Mouse (Mus musculus): Measurements from ENCODE around the gene Crb3. TPM values are rescaled to one million over a fixed set of nuclear protein-coding genes. Genes with fewer than 3 reads are reported as not detected.
A peak's percentile ranks its signal among the peaks of the same experiment; 100 is the strongest.

Gene Crb3
- total and polyA plus RNA-seq, 2 experiments from 2014 or later: 3.5 to 4.0 TPM

DNA sequence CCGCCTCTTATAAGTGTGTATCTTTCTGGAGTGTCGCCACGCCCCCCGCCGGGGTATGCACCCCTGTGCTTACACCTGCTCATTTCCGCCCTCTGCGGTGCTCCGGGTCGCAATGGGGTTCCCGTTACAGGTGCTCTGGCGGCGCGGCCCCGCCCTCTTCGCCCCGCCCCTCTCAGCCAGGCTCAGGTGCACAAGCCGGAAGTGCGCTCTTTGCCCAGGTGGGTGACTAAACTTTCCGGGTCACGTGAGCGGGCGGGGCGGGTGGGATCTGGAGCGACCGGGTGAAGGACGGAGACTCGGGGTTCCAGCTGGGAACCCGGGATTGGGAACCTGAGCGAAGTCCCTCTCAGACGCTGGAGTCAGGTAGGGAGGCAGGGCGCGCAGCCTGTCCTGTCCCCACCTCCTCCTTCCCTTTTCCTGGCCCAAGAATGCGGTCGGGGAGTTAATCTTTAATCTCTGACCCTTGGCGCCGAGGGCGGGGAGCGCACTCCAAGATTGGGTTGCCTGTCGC lies 3.2 kb downstream of the Crb3 start:
- H3K9ac ChIP-seq: no peak overlapping the region
- peaks cover 3% of the 10 kb centered on the region; the same call in 1 of the 2 replicates for H3K36me3 ChIP-seq (ENCODE audit: insufficient read depth)
- DNase-seq: no peak
- TF ChIP-seq CTCF (IDR thresholded peaks at IDR 0.05; ENCODE audit: low read depth): no peak
- peaks cover 22% of the 10 kb centered on the region for H3K27me3 ChIP-seq (ENCODE audit: insufficient read depth, low read length)
- H3K4me3 ChIP-seq (ENCODE audit: low read depth, low read length): peak overlapping the region; percentile 30
- H3K9me3 ChIP-seq (ENCODE audit: low read length): no peaks in the 10 kb centered on the region
- under 1% methylated on average over 39 of the region's 39 CpGs for WGBS
- ATAC-seq: no peak
- H3K4me2 ChIP-seq (ENCODE audit: low read depth): peak overlapping the region; percentile 45
- H3K27ac ChIP-seq (ENCODE audit: low read depth, low read length): no peak overlapping the region
- peaks cover 9% of the 10 kb centered on the region for H3K4me1 ChIP-seq (ENCODE audit: insufficient read depth)

DNA sequence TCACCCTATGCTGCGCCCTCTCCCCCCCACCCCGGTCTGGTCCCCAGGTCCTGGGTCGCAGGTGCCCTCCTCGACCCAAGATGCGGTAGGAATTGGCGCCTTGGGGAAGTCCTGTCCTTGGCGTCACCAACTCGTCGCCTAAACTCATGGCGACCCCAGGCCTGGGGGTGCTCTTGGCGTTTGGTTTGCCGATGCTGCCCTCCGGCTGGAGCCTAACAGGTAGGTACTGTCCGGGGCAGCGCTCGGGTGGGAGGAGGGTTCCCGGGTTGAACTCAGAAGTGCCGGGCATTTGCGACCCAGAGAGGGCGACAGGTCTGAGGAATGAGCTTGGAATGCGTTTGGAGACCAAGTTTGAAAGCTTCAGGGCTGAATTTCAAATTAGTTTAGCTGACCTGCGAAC lies 3.6 kb downstream of the Crb3 start:
- no peaks in the 10 kb centered on the region for H3K36me3 ChIP-seq (ENCODE audit: insufficient read depth)
- H3K27me3 ChIP-seq (ENCODE audit: insufficient read depth, low read length): peaks cover 22% of the 10 kb centered on the region
- no peaks in the 10 kb centered on the region for H3K9me3 ChIP-seq (ENCODE audit: low read length)
- no peak for TF ChIP-seq CTCF (IDR thresholded peaks at IDR 0.05; ENCODE audit: low read depth)
- WGBS: 4% methylated on average over 22 of the region's 22 CpGs
- H3K9ac ChIP-seq: no peak overlapping the region
- H3K4me2 ChIP-seq (ENCODE audit: low read depth): peak overlapping the region; percentile 45
- peak overlapping the region; percentile 30 for H3K4me3 ChIP-seq (ENCODE audit: low read depth, low read length)
- H3K27ac ChIP-seq (ENCODE audit: low read depth, low read length): no peak overlapping the region
- DNase-seq (no peak), ATAC-seq (no peak)
- H3K4me1 ChIP-seq (ENCODE audit: insufficient read depth): peaks cover 9% of the 10 kb centered on the region

DNA sequence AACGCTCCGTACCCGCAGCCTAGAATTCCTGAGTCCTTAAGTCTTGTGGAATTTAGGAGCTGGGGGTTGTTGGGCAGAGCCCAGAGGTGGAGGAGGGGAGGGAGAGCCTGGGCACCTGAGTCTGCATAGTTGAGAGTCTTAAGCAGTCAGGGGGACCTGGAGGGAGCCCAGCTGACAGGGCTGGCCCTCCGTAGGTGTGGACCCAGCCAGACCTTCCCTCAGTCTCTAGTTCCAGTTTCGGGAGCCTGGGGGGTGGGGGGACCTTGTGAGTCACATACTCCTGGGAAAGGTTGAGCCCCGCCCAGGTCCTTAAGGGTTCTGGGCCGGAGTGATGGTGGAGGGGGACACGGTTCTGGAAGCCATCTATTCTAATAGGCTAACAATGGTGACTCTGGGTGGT lies 4.1 kb downstream of the Crb3 start:
- H3K4me3 ChIP-seq (ENCODE audit: low read depth, low read length): no peak overlapping the region
- peaks cover 8% of the 10 kb centered on the region for H3K4me1 ChIP-seq (ENCODE audit: insufficient read depth)
- H3K4me2 ChIP-seq (ENCODE audit: low read depth): no peak overlapping the region
- H3K27ac ChIP-seq (ENCODE audit: low read depth, low read length): no peak overlapping the region
- no peaks in the 10 kb centered on the region for H3K36me3 ChIP-seq (ENCODE audit: insufficient read depth)
- H3K9ac ChIP-seq: no peak overlapping the region
- DNase-seq: no peak
- no peaks in the 10 kb centered on the region for H3K9me3 ChIP-seq (ENCODE audit: low read length)
- 11% methylated on average over 8 of the region's 8 CpGs for WGBS
- TF ChIP-seq CTCF (IDR thresholded peaks at IDR 0.05; ENCODE audit: low read depth): no peak
- ATAC-seq: no peak
- H3K27me3 ChIP-seq (ENCODE audit: insufficient read depth, low read length): peaks cover 22% of the 10 kb centered on the region

DNA sequence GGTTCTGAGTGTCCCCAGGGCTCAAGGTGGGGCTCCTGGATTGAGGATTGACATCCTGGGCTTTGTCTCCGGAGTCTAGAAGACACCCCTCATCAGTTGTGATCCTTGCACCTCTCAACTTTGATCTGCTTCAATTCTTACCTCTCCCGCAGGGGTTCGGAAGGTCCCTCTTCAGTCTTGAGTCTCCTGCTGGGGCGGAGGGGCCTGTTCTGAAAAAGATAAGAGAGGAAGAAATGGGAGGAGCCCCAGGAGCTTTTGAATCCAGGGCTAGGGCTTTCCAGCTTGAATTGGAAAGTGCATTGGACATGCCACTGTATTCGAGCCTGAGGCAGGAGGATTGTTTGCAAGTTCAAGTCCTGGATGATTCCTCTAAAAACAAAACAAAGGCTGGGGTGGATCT lies 8.0 kb downstream of the Crb3 start:
- H3K36me3 ChIP-seq (ENCODE audit: insufficient read depth): no peaks in the 10 kb centered on the region
- no peak overlapping the region for H3K27ac ChIP-seq (ENCODE audit: low read depth, low read length)
- H3K9me3 ChIP-seq (ENCODE audit: low read length): no peaks in the 10 kb centered on the region
- H3K4me2 ChIP-seq (ENCODE audit: low read depth): no peak overlapping the region
- TF ChIP-seq CTCF (IDR thresholded peaks at IDR 0.05; ENCODE audit: low read depth): no peak
- H3K9ac ChIP-seq: no peak overlapping the region
- WGBS: 58% methylated on average over 5 of the region's 5 CpGs
- no peak for ATAC-seq
- DNase-seq: no peak
- peaks cover 13% of the 10 kb centered on the region for H3K27me3 ChIP-seq (ENCODE audit: insufficient read depth, low read length)
- no peaks in the 10 kb centered on the region for H3K4me1 ChIP-seq (ENCODE audit: insufficient read depth)
- no peak overlapping the region for H3K4me3 ChIP-seq (ENCODE audit: low read depth, low read length)

DNA sequence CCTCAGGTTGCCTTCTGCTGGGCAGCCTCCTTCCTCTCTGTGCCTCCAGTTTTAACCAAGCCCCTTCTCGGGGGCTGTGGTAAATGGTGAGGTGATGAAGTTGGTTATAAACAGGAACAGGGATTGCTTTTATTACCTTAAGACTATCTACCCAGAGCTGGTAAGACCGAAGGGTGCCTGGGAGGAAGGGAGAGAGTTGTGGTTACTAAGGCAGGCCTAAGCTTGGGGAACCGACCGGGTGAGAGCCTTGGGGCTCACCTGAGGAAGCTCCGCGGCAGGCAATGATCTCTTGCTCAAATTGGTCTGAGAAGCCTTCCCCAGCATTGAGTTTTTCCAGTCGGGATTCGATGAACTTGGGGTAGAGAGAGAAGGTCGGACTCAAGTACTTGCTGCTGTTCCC lies 11.4 kb downstream of the Crb3 start:
- no peak overlapping the region for H3K27ac ChIP-seq (ENCODE audit: low read depth, low read length)
- H3K36me3 ChIP-seq (ENCODE audit: insufficient read depth): no peaks in the 10 kb centered on the region
- 13% methylated on average over 9 of the region's 9 CpGs for WGBS
- H3K27me3 ChIP-seq (ENCODE audit: insufficient read depth, low read length): no peaks in the 10 kb centered on the region
- ATAC-seq (0 out of 2 replicates have a peak, but pooled peaks have one; percentile 10), DNase-seq (no peak)
- H3K4me2 ChIP-seq (ENCODE audit: low read depth): 0 out of 2 replicates have a peak overlapping the region, but pooled peaks have one; percentile 8
- H3K4me3 ChIP-seq (ENCODE audit: low read depth, low read length): no peak overlapping the region
- H3K9me3 ChIP-seq (ENCODE audit: low read length): no peaks in the 10 kb centered on the region
- TF ChIP-seq CTCF (IDR thresholded peaks at IDR 0.05; ENCODE audit: low read depth): no peak
- no peaks in the 10 kb centered on the region for H3K4me1 ChIP-seq (ENCODE audit: insufficient read depth)
- 0 out of 2 replicates have a peak overlapping the region, but pooled peaks have one; percentile 19 for H3K9ac ChIP-seq

DNA sequence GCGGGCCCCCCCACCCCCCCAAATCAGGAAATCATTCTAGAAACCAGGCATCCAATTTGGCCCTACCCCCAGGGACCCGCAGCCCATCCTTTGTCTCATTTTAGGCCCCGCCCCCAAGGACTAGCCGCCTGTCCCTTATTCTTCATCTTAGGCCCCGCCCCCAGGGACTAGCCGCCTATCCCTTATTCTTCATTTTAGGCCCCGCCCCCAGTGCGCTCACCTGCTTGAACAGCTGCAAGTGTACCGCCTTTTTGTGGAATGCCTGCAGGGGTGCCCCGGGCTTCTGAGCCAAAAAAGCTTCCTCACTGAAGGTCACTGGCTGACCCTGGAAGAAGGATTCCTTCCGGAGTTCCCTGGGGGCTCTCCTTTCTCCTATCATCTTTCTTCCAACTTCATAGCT lies 11.8 kb downstream of the Crb3 start:
- whole genome bisulfite sequencing: 6% methylated on average over 11 of the region's 11 CpGs
- ATAC-seq (peak; percentile 32; the same call in 1 of the 2 replicates), DNase-seq (no peak)
- 0 out of 2 replicates have a peak overlapping the region, but pooled peaks have one; percentile 8 for H3K4me2 ChIP-seq (ENCODE audit: low read depth)
- no peak for TF ChIP-seq CTCF (IDR thresholded peaks at IDR 0.05; ENCODE audit: low read depth)
- no peak overlapping the region for H3K9ac ChIP-seq
- H3K27ac ChIP-seq (ENCODE audit: low read depth, low read length): no peak overlapping the region
- no peak overlapping the region for H3K4me3 ChIP-seq (ENCODE audit: low read depth, low read length)
- H3K4me1 ChIP-seq (ENCODE audit: insufficient read depth): no peaks in the 10 kb centered on the region
- no peaks in the 10 kb centered on the region for H3K9me3 ChIP-seq (ENCODE audit: low read length)
- H3K36me3 ChIP-seq (ENCODE audit: insufficient read depth): no peaks in the 10 kb centered on the region
- H3K27me3 ChIP-seq (ENCODE audit: insufficient read depth, low read length): no peaks in the 10 kb centered on the region

DNA sequence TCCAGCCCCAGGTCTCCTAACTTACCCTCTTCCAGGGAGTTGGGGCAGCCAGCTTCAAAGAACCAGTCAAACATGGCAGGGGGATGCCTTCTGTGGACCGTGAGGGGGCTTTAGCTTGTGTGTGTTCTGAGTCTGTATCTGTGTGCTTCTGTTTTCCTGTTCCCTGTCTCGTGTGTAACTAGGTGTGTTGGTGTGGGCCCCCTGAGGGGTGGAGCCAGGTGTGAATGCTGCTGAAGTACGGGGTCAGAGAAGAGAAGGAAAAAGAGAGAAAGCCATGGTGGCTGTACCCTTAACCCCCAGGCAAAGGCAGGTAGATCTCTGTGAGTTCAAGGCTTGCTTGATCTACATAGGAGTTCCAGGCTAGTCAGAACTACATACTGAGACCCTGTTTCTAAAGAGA lies 18.0 kb downstream of the Crb3 start:
- Histone ChIP-seq H3K9ac (no peak overlapping the region), H3K27me3 (ENCODE audit: insufficient read depth, low read length) (no peaks in the 10 kb centered on the region), H3K27ac (ENCODE audit: low read depth, low read length) (no peak overlapping the region), H3K4me2 (ENCODE audit: low read depth) (no peak overlapping the region), H3K9me3 (ENCODE audit: low read length) (no peaks in the 10 kb centered on the region), H3K36me3 (ENCODE audit: insufficient read depth) (peaks cover 22% of the 10 kb centered on the region), H3K4me1 (ENCODE audit: insufficient read depth) (no peaks in the 10 kb centered on the region), H3K4me3 (ENCODE audit: low read depth, low read length) (no peak overlapping the region)
- ATAC-seq: no peak
- DNase-seq: no peak
- WGBS: 54% methylated on average over 3 of the region's 3 CpGs
- TF ChIP-seq CTCF (IDR thresholded peaks at IDR 0.05; ENCODE audit: low read depth): no peak

All from forebrain, postnatal 0 days (tissue).